Mouse (Mus musculus) lung, adult 2 months (tissue): ENCODE results near the gene Olfr601.

Experiments used
- CTCF ChIP-seq: fragments of 200-500 bp; IDR thresholded peaks from 2 replicates; pipeline ENCODE4 v1.5.1; 2011; ENCODE audit warnings: mild to moderate bottlenecking, low read length, control low read depth; ENCODE audit not compliant: insufficient read depth
- POLR2A ChIP-seq: fragments of 200-500 bp; IDR thresholded peaks from 2 replicates; pipeline ENCODE4 v1.6.1; 2011; ENCODE audit warnings: low read depth, mild to moderate bottlenecking, control low read depth, low read length, borderline replicate concordance; ENCODE audit errors: extremely low read depth

DNA sequence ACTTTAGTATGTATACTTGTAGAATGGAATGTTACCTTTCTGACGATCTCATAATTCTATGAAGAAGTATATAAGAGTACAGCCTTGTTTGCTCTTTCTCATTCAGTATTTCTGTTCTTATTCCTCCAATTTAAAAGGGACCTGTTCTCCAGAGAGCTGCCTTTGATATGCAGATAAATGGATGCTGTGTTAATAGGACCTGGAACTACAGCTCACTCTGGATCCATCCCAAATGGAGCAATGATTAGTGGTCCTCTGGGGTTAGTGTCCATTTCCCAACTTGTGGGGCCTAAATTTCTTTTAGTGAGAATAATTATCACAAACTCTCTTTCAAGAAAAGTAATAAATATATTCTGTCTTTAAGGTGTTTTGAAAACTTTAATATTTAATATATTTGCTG, at the start of gene Olfr601:
- TF ChIP-seq CTCF = no peak
- no peak for TF ChIP-seq POLR2A
